Mouse (Mus musculus) adipocyte (in vitro differentiated cells): Measurements from ENCODE around the gene Tmx4.
"Not testable (repeated sequence)": the region's sequence is repeated elsewhere in the genome, so short reads cannot be mapped to it uniquely, and the experiment has no call there.

ENCODE experiments used
- DNase-seq: peaks from one replicate; pipeline ENCODE4 v3.0.0-alpha.2; 2016; ENCODE audit warnings: low spot score

Tmx4 gene

DNA sequence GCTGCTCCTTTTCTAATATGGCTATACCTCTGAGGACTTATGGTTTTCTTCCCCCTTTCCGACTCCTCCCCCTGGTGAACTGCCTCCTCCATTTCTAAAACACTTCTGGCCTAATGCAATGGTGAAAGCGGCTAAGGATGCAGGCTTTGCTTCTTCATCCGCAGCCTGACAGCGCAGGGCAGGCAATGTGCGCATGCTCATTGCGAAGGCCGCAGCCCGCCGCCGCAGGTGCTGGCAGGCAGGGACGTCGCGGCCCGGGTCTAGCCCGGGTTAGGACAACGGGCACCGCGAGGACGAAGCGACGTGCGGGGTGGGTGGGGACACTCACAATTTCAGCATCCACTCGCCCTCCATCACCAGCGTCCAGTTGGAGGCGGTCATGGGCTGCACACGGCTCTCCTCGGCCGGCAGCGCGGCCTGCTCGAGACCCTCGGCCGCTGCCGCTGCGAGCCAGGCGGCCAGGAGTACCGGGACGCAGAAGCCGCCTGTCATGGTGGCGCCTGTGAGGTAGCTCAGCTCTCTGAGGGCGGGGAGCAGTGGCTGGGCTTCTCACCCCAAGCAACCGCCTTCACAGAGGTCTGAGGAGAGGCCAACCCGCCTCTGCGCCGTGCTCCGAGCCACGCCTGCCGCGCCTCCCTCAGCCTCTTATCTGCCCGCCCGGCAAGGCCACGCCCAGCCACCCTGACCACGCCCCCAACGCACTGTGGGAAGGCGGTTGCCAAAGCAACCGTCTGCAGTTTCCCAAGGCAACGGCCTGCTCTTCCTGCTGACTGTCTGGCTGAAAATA, at the start of gene Tmx4:
Tmx4 (minus strand) TSS at position 632 of the 787 bp plus-strand sequence.
- DNase-seq, result peak; percentile 98

DNA sequence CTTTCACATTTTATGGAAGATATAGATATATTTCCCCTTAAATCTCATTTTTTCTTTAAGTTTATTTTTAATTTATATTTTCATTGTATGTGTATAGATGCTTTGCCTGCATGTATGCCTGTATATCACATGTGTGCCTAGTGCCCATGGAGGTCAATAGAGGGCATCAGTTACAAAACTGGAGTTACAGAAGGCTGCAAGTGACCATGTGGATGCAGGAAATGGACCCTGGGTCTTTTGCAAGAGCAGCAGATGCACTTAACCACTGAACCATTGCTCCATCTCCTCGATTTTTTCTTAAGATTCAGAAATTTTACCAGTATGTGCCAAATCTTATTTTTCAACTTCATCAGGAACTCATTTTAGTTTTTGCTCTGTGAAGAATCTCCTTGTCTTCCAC, 48.2 kb upstream of the Tmx4 start:
- peak; percentile 24 for DNase-seq

DNA sequence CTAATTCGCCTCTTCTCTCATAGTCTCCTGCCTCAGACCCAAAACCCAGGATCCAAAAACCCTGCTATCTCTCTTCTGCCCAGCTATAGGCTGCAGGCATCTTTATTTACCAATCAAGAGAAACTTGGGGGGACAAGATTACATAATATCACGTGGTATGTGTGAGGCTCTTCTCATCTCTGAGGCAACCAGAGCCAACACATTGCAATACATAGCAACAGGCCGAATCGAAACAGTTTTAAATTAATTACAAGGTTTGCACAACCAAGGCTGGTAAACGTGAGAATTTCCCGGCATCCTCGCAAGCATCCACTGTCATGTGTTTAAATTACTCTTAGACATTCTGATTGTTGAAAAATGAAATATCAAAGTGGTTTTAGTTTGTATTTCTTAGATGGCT, 47.1 kb upstream of the Tmx4 start:
- DNase-seq, result no peak

DNA sequence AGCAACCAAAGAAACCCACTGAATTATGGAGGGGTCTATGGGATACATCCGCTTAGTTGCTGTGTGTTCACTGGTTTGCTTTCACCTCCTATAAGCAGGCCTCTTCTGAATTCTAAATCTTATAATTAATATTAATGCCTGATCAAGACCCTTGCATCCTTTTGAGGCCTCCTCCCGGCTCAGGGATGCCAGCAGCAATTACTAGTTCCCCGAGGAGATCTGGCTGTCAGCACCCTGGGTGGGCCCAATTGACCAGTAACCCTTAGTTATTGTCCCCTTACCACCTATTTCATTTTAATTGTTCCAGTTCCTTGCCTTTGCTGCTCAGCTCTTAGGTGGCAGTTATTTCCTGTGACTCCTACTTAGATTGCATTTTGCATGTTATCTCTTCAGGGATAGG, 38.4 kb upstream of the Tmx4 start:
- DNase-seq, result no peak

DNA sequence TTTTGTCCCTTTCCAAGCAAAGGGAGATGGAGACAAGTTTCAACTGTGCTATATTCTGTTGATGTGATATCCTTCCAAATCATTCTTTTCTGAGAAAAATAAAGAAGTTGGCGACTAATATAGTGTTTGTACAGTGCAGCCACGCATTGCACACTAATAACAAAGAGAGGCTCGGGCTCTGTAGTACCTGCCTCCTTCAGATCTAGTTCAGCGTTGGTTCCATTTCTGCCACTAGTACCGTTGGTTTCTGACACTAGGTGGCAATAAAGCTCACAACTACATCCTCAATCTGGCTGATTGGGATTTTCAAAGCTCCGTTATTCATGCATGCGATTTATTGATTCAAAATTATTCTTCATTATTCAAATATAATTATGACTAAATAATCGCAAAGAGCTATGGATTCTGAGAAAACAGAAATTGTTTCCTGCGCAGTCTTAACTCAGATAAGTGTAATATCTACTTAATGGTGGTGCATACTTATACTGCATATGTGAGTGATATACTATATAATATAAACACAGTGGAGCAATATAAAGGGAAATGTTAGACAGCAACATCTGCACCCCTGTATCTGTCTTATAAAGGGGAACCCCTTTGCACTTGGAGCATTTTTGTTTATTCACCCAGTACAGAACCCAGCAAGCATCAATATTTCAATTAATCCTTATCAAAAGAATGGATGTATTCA, 37.5 kb upstream of the Tmx4 start:
- peak; percentile 78 for DNase-seq

DNA sequence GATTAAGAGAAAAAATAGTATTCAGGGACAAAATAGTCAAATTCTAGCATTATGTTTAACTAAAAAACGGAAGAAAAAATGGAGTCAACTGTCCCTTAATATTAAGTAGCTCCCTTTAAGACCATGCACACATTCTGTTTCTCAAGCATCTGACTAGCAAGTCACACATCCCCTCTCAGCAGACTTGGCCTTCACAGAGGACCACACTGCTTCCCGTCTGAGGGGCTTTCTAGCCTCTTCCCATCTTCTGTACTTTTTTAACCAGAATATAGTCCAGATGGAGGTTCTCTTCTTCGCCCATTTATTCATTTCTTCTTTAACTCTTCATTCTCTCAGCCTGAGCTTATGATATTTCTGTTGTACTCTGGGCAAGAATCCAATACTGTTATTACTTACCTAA, 35.6 kb upstream of the Tmx4 start:
- no peak for DNase-seq

DNA sequence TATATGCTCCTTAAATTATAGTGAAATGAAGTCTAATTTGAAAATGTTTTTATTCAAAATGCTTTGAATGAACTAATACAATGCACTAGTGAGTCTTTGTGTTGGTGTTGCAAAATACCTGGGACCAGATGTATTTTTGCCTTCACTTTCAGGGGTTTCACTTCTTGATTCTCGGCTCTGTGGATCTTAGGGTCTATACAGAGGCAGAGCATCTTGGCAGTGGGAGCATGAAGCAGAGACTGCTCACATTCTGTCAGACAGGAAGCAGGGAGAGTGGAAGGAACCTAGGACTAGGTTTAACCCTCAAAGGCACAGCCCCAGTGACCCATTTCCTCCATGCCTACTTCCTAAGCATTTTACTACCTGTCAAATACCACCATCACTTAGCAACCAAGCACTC, 31.5 kb upstream of the Tmx4 start:
- DNase-seq, result no peak

DNA sequence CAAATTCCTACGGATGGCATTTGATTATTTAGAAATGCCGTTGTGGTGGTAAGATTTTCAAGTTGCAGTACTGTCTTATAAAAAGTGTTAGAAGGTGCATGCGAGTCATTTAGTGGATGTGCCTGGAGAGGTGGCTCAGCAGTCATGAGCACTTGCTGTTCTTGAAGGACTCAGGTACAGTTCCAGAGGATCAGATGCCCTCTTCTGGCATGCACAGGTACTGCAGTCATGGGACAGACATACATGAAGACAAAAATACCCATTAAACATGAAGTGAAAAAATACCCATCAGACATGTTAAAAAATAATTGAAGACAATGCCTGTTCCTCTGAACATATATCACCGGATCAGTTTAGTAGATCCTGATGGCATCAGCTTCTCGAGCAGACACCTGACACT, 29.7 kb upstream of the Tmx4 start:
- DNase-seq, result no peak

DNA sequence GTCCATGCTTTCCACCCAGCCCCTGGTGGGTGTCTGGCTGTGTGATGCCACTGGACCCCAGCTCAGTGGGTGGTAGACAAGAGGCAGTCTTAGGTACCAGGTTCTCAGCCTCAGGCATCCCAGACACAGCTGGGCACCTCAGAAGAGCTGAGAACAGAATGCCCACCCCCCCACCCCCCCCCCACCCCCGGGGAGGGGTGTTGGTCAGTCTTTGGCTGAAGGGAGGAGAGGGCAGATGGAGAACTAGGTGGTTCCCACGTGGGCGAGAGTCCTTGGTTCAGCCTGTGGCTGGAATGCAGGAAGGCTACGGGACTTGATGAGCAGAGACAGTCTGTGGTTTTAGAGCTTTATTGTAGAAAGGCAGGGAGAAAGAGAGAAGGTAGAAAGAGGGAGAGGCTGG, 12.5 kb upstream of the Tmx4 start:
- DNase-seq, result no peak

DNA sequence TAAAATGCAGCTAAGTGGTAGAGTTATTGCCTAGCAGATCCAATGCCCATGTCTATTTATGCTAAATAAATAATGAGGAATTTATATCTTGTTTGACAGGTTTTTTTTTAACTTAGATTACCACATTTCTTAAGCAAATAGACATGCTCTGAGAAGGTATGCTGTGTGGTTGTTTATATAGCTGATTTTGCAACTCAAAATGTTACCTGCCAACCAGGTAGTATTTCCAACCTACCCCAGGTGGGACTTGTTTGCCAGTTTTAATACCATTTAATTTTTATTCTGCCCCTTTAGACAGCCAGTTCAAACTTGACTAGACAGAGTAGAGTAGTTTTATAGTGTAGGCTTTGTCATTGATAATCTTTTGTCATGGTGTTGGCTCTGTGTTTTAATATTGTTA, 10.7 kb upstream of the Tmx4 start:
- no peak for DNase-seq

DNA sequence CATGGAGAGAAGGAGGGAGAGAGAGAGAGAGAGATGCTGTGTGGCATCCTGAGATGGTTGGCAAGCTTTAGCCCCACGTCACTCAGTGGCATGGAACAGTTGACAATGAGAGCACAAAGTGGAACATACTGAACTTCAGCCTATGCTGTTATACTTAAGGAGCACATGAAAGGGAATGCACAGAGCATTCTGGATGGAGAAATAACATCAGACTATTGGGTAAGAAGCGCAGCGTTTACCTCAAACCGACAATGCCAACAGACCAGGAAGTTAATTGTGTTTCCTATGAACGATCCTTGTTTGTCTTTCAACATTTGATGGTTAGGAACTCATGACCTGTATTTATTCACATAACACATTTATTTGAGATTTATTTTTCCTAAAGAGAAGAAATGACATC, 8.8 kb upstream of the Tmx4 start:
- DNase-seq, result no peak

DNA sequence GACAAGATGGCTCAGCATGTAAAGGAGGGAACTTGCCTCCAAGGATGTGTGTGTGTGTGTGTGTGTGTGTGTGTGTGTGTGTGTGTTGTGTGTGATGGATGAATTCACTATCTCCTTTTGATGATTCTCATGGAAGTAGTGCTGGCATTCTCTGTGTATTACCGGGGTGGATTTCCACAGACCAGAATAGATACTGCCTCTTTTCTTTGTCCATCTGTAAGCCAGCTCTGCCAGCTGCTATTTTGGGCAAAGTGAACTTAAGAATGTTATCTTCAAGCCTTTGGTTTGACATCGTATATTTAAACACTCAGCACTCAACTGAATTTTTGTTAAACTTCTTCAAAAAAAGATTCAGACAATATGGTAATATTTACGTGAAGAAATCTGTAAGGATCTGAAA, 5.1 kb upstream of the Tmx4 start:
- DNase-seq, result peak; percentile 2

DNA sequence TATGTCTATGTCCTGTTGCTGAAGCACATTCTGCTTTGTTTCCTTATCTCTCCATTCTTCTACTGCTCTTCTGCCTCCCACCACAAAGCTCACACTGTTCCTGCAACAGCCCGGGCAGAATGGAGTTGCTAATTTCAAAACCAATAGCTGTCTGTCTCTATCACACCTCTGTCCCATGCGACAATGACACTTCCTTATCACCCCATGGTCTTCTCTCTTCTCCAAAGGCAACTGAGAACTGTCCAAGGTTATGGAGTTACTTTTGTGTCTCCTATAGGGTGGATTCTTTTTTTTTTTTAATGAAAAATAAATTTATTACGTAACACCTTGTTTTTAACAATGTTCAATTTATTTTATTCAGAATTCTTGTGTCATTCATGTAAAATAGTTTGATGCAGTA, 1.8 kb upstream of the Tmx4 start:
- DNase-seq, result no peak

DNA sequence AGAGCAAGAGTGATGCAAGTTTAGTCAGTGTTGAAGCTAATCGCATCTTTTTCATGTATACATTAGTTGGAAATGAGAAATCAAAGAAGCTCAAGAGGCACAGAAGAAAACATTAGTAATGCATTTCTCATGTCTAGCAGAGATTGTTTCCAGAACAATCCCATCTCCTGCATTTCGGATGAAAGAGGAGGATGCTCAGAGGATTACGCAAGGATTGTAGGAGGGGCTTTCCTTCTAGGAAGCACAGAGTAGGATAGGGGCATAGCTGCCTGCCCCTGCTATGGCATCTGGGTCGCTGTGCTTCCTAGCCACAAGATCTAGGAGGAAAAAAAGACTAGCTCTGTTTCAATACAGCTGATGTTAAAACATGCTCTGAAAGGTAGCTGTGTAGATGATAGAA, 1.2 kb upstream of the Tmx4 start:
- DNase-seq, result no peak

DNA sequence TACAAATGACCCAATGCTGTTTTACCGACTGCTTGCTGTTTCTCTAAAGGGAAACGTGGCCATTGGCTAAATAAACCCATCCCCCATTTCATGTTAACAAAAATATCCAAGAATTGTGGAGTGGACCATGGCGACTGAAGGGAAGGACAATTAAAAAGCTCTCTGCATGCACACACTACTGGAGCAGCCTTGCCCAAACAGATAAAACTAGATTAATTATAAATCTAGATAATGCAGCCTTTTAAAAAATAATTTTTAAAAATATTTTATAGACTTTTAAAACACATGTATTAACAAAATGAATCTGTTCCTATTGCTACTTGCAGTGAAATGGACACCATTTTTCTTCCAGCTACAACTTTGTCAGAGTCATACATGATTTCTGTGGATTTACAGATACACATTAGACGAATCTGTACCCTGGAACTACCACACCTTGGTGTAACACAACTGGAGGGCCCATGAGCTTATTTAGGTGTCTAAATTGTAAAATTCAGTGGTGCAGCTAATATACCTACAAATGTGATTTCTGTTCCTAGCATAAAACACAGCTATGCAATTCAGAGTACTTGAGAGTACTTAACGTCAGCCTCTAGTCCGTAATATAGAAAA, 462 bp upstream of the Tmx4 start:
- no peak for DNase-seq

DNA sequence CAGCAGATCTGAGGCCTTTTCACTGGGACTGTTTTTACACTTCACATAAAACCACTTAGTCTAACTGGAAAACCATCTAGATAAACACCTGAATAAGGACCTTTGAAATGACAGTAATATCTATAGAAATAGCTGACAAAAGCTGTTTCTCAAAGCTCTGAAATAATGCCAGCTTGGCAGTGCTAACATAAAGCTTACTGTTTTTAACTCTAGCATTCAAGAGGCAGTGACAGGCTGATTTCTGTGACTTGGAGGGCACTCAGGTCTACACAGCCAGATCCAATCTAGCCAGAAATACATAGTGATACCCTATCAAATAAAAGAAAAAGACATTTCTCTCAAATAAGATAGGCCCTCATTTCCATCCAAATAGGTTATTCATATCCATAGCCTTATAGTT, 1.6 kb downstream of the Tmx4 start:
- no peak for DNase-seq

DNA sequence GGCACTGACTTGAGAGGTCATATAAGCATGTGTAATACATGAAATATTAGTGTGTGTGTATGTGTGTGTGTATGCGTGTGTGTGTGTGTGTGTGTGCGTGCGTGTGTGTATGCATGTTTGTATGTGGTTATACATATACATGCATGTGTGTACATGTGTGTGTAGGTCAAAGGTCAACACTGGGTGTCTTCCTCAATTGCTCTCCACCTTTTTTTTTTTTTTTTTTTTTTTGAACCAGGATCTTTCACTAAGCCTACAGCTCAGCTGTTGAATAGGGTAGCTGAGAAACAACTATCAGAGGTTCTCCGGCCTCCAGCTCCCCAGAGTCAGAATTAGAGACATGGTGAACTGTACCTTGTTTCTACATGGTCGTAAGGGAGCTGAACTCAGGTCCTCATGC, 2.6 kb downstream of the Tmx4 start:
- DNase-seq, result no peak

DNA sequence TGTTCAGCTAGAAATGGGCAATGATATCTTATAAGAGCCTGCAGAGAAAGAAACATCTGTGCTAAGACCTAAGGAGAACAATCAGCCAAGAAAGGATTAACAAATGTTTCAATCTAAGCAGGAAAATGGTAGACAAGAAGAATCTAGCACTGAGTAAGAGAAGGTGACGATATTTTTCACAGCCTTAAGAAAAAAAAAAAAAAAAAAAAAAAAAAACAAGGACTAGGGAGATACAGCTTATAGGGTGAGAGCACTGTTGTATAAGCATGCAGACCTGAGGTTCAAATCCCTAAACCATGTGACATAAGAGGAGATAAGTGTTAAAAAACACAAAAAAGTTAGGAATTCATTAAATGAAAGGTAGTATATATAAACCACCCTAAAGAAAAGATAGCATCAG, 3.5 kb downstream of the Tmx4 start:
- no peak for DNase-seq

DNA sequence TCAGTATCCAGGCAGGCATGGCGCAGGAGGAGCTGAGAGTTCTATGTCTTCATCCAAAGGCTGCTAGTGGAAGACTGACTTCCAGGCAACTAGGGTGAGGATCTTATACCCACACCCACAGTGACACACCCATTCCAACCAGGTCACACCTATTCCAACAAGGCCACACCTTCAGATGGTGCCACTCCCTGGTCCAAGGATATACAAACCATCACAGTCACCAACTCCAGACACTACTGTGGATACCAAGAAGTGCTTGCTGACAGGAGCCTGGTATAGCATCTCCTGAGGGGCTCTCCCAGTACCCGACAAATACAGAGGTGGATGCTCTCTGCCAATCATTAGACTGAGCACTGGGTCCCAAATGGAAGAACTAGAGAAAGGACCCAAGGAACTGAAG, 15.4 kb downstream of the Tmx4 start:
- DNase-seq, result not testable (repeated sequence)

DNA sequence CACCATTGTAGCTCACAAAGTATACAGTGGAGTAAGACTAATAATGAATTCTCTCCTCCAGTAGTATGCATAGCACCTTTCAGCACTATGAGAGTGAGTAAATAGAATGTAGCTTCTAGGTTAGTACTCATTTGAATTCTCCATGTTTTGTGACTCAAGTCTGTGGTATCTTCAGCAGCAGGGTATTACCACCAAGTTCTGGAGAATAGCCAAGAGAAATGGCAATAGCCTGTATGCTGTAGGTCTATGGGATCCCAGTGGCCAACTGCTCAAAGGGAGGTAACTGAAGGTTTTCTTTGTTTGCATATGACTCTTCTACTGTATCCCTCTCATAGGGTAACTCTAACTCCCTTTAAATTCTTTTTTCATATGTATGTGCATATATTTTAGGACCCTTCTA, 39.0 kb downstream of the Tmx4 start:
- no peak for DNase-seq

DNA sequence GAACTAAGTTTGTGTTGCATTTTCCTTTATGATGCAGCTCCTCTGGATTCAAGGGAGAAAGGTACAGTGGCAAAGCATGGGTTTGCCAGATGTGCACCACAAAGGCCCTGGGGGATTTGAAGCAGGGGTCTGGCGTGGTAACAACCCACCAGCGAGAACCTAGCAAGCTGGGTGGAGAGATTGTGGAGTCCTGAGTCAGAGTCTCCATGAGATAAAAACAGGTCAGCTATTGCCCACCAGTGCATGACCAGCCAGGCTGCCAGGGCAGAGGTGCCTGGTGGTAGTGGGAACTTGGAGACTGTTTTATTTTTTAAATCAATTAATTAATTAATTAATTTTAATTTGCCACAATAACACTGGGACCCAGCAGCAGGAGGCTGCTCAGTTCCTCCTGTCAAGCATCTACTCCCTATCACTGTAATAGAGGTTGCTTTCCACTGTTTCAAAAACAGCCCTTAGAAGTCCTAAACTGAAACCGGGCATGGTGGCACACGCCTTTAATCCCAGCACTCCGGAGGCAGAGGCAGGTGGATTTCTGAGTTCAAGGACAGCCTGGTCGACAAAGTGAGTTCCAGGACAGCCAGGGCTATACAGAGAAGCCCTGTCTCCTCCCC, 52.8 kb downstream of the Tmx4 start:
- DNase-seq, result no peak

DNA sequence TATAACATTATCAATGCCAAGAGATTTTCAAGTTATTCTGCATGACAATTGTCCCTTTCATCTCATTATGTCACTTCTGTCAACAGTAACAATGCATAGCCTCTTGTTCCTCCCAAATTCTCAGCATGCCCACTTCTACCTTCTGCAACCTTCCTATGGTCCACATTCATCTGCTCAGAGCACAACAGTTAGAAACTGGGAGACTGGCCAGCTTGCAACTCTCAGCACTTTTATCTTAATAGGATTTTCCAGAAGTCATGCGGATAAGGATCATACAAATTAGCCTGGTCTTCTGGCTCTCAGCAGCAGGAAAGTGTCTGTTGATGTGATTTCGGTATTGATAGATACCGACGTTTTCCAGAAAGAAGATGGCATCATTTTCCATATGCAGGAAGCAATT, 58.7 kb downstream of the Tmx4 start:
- no peak for DNase-seq

DNA sequence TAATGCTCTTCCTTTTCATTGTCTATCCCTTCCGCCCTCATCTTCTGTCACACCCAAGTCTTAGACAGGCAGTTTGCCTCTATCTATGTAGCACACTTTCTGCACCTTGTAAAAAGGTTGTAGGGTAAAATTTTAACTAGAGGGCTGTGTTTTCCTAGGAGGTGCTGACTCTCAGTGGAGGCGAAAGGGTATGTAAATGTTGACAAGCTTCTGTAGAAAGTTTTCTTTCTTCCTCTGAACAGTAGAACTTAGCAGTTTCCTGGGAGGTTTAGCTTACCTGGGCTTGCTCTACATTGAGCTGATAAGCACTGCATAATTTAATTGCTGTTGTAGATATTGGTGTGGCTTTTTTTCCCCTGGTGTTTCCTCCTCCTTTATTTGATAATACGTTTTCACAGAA, 84.5 kb downstream of the Tmx4 start:
- no peak for DNase-seq
